Mouse (Mus musculus) C2C12 (cell line): Measurements from ENCODE around the gene Herpud1.

Source experiments
- CEBPB ChIP-seq: IDR thresholded peaks from one replicate; pipeline ENCODE4 v1.6.1; 2011; ENCODE audit warnings: low read depth, mild to moderate bottlenecking, control low read depth, moderate library complexity
- CTCF ChIP-seq: IDR thresholded peaks from one replicate; pipeline ENCODE4 v1.5.1; 2011; ENCODE audit not compliant: control insufficient read depth, insufficient read depth, insufficient read length
- MAX ChIP-seq: IDR thresholded peaks from one replicate; pipeline ENCODE4 v1.6.1; 2011; ENCODE audit warnings: mild to moderate bottlenecking, control low read depth
- USF1 ChIP-seq: IDR thresholded peaks from one replicate; pipeline ENCODE4 v1.6.1; 2011; ENCODE audit warnings: low read depth, mild to moderate bottlenecking, control low read depth, moderate library complexity

GRCm38 (mm10) chr8:94386214-94387026 is at the start of gene Herpud1:
- TF ChIP-seq CTCF (no peak), USF1 (no peak), CEBPB (peak; percentile 93), MAX (no peak)
